Mouse (Mus musculus): Measurements from ENCODE around the gene Arhgap32. TPM values are rescaled to one million over a fixed set of nuclear protein-coding genes. Genes with fewer than 3 reads are reported as not detected.

Gene Arhgap32
- polyA plus RNA-seq (2021; fragmentation: Nextera tagmentation): 124 and 149 TPM in 2 replicates
- long read RNA-seq, experiment 1, full-length matches to known transcripts: 9 of 66 reads
- long read RNA-seq, experiment 1, partial matches to known transcripts: 35 of 66 reads
- long read RNA-seq, experiment 1, other reads (novel, unspliced or antisense): 22 of 66 reads
- long read RNA-seq, experiment 2, full-length matches to known transcripts: 1 of 74 reads
- long read RNA-seq, experiment 2, partial matches to known transcripts: 69 of 74 reads
- long read RNA-seq, experiment 2, other reads (novel, unspliced or antisense): 4 of 74 reads

DNA sequence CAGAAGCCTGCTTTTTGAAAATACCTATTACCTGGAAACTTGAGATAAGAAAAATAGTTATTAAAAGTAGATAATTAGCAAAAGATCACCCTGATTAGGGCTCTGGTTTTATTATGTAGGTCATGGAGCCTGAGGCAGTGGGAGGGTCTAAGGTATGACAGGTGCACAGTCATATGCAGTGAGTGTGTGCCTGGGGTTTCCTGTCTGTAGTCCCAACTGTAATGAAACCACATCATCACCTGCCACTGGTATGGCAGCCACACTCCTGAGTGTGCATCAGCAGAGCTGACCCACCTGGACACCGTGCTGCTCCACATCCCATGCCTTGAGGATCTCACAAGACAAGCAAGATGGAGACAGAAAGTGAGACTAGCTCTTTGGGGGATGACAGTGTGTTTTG is at the start of gene Arhgap32:
Gene Arhgap32, plus strand, starts transcription at position 351 of the 400 bp plus-strand sequence.

Other genes with a start within 250 kb of the Arhgap32 start
- 0.73 and 0.81 TPM in 2 replicates for gene Barx2, start 202.7 kb upstream of the Arhgap32 start, polyA plus RNA-seq (2021; fragmentation: Nextera tagmentation)
- gene Kcnj5, start 228.2 kb downstream of the Arhgap32 start, polyA plus RNA-seq (2021; fragmentation: Nextera tagmentation): 0.05 and 0.10 TPM in 2 replicates